Mouse (Mus musculus): ENCODE data around the gene Naaa. TPM values are rescaled to one million over a fixed set of nuclear protein-coding genes. Genes with fewer than 3 reads are reported as not detected.

Naaa gene
- polyA plus RNA-seq, 1 experiment from 2014 or later = 6.0 TPM

DNA sequence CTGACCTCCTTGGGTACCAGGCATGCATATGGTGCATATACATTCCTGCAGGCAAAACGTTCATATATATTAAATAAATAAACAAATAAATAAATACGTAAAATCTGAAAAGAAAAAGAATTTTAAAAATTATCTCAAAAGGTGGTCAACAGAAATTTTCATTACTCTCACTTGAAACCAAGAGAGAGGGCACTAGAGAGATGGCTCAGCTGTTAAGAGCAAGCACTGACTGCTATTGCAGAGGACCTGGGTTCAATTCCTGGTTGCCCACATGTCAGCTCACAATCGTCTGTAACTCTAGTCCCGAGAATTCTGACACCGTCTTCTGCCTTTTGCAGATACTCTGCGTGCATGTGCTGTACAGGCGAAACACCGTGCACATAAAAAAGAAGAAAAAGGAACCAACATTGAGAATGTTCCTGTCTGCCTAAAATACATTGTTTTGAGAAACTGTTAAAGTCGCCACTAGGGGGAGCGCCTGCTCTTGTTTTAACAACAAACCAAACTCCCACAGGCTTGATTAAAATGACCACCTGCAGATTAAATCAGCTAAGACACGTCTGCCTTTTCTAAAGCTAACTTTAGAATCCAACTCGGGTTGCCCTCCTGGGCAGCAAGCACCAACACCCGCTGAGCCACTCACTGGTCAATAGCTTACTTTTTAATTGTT lies 34.2 kb upstream of the Naaa start:
- Histone ChIP-seq H3K27ac (ENCODE audit: low read depth, low read length) (no peak overlapping the region), H3K9ac (ENCODE audit: low read depth, low read length) (no peak overlapping the region), H3K27me3 (replicated peaks; ENCODE audit: control insufficient read depth, insufficient read depth, low read length) (no peaks in the 10 kb centered on the region), H3K4me1 (replicated peaks; ENCODE audit: control insufficient read depth, insufficient read depth, low read length) (peaks cover 14% of the 10 kb centered on the region), H3K36me3 (ENCODE audit: control insufficient read depth, insufficient read depth, low read length) (no peaks in the 10 kb centered on the region), H3K4me2 (no peak overlapping the region), H3K9me3 (ENCODE audit: control insufficient read depth, low read length) (no peaks in the 10 kb centered on the region), H3K4me3 (ENCODE audit: low read depth, low read length) (no peak overlapping the region)
- WGBS = 13% methylated on average over 13 of the region's 13 CpGs
- peak; percentile 51 for DNase-seq (ENCODE audit: low spot score)
- no peak for ATAC-seq (replicated peaks; ENCODE audit: low FRiP score)

GRCm38 (mm10) chr5:92309681-92310511 lies 31.9 kb upstream of the Naaa start, which contains the start of gene Sdad1:
Gene Sdad1 (minus strand): TSS chr5:92310479.
- WGBS = 2% methylated on average over 41 of the region's 41 CpGs
- H3K4me2 ChIP-seq = peak within 1 kb of the TSS; percentile 65

DNA sequence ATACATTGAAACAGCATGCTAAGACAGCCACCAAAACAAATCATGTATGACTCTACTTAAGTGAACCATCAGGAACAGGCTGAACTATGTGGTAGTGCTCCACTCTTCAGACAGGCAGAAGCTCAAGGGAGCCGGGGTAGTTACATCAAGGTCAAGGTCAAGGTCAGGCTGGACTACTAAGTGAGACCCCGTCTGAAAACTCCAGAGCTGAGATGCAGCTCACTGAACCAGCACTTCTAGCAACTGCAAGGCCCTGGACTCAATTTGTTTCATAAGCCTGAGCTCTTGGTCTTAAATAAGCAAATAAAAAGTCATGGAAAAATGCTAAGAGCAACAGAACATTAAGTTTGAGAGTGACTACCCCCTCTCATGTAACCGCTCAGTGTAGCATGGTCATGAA lies 26.3 kb upstream of the Naaa start:
- Histone ChIP-seq H3K9ac (ENCODE audit: low read depth, low read length) (no peak overlapping the region), H3K27ac (ENCODE audit: low read depth, low read length) (no peak overlapping the region), H3K9me3 (ENCODE audit: control insufficient read depth, low read length) (no peaks in the 10 kb centered on the region), H3K4me3 (ENCODE audit: low read depth, low read length) (no peak overlapping the region), H3K4me1 (replicated peaks; ENCODE audit: control insufficient read depth, insufficient read depth, low read length) (peaks cover 8% of the 10 kb centered on the region), H3K4me2 (no peak overlapping the region), H3K27me3 (replicated peaks; ENCODE audit: control insufficient read depth, insufficient read depth, low read length) (no peaks in the 10 kb centered on the region), H3K36me3 (ENCODE audit: control insufficient read depth, insufficient read depth, low read length) (peaks cover 51% of the 10 kb centered on the region)
- DNase-seq (ENCODE audit: low spot score) (no peak), ATAC-seq (replicated peaks; ENCODE audit: low FRiP score) (no peak)
- WGBS = 85% methylated on average over 3 of the region's 3 CpGs

More at GRCm38 (mm10) chr5:92309681-92310511, 31.9 kb upstream of the Naaa start, which contains the start of gene Sdad1:
- DNase-seq (ENCODE audit: low spot score) = peak; percentile 89
- H3K4me3 ChIP-seq (ENCODE audit: low read depth, low read length) = peak within 1 kb of the TSS; percentile 83
- no peaks in the 10 kb centered on the region for H3K27me3 ChIP-seq (replicated peaks; ENCODE audit: control insufficient read depth, insufficient read depth, low read length)
- H3K36me3 ChIP-seq (ENCODE audit: control insufficient read depth, insufficient read depth, low read length) = peaks cover 11% of the 10 kb centered on the region
- peak within 1 kb of the TSS; percentile 83 for H3K9ac ChIP-seq (ENCODE audit: low read depth, low read length)
- ATAC-seq (replicated peaks; ENCODE audit: low FRiP score) = peak; percentile 89
- no peaks in the 10 kb centered on the region for H3K9me3 ChIP-seq (ENCODE audit: control insufficient read depth, low read length)
- peaks cover 14% of the 10 kb centered on the region for H3K4me1 ChIP-seq (replicated peaks; ENCODE audit: control insufficient read depth, insufficient read depth, low read length)
- H3K27ac ChIP-seq (ENCODE audit: low read depth, low read length) = peak within 1 kb of the TSS; percentile 54; the same call in 1 of the 2 replicates

GRCm38 (mm10) chr5:92302149-92302840 lies 24.3 kb upstream of the Naaa start:
- Histone ChIP-seq H3K9ac (ENCODE audit: low read depth, low read length) (no peak overlapping the region), H3K27me3 (replicated peaks; ENCODE audit: control insufficient read depth, insufficient read depth, low read length) (no peaks in the 10 kb centered on the region), H3K4me1 (replicated peaks; ENCODE audit: control insufficient read depth, insufficient read depth, low read length) (no peaks in the 10 kb centered on the region), H3K4me2 (no peak overlapping the region), H3K9me3 (ENCODE audit: control insufficient read depth, low read length) (no peaks in the 10 kb centered on the region), H3K27ac (ENCODE audit: low read depth, low read length) (no peak overlapping the region), H3K4me3 (ENCODE audit: low read depth, low read length) (no peak overlapping the region), H3K36me3 (ENCODE audit: control insufficient read depth, insufficient read depth, low read length) (peaks cover 57% of the 10 kb centered on the region)
- no peak for DNase-seq (ENCODE audit: low spot score)
- 88% methylated on average over 13 of the region's 13 CpGs for WGBS
- no peak for ATAC-seq (replicated peaks; ENCODE audit: low FRiP score)

DNA sequence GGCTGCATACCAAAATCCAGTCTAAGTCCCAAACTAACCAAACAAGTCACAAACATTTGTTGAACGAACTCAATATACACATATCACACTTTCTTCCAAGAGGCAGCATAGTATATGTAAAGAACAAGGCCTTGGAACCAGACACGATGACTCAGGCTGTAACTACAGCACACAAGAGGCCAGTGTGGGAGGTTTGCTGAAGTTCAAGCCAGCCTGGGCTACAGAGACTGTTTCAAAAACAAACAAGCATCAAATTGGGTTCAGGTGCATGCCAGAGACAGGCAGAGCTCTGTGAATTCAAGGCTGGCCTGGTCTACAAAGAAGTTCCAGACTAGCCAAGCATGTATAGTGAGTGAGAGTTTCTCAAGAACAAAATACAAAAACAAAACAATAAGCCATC lies 16.6 kb upstream of the Naaa start:
- ATAC-seq (replicated peaks; ENCODE audit: low FRiP score) (no peak), DNase-seq (ENCODE audit: low spot score) (no peak)
- peaks cover 39% of the 10 kb centered on the region for H3K36me3 ChIP-seq (ENCODE audit: control insufficient read depth, insufficient read depth, low read length)

GRCm38 (mm10) chr5:92291652-92292414 lies 13.9 kb upstream of the Naaa start:
- no peaks in the 10 kb centered on the region for H3K4me1 ChIP-seq (replicated peaks; ENCODE audit: control insufficient read depth, insufficient read depth, low read length)
- WGBS = 90% methylated on average over 6 of the region's 6 CpGs
- no peak for ATAC-seq (replicated peaks; ENCODE audit: low FRiP score)
- H3K4me2 ChIP-seq = no peak overlapping the region
- no peak for DNase-seq (ENCODE audit: low spot score)
- no peak overlapping the region for H3K4me3 ChIP-seq (ENCODE audit: low read depth, low read length)
- H3K27me3 ChIP-seq (replicated peaks; ENCODE audit: control insufficient read depth, insufficient read depth, low read length) = no peaks in the 10 kb centered on the region
- no peaks in the 10 kb centered on the region for H3K9me3 ChIP-seq (ENCODE audit: control insufficient read depth, low read length)
- H3K36me3 ChIP-seq (ENCODE audit: control insufficient read depth, insufficient read depth, low read length) = peaks cover 49% of the 10 kb centered on the region
- H3K27ac ChIP-seq (ENCODE audit: low read depth, low read length) = no peak overlapping the region
- no peak overlapping the region for H3K9ac ChIP-seq (ENCODE audit: low read depth, low read length)

More for the DNA sequence above, 16.6 kb upstream of the Naaa start:
- Histone ChIP-seq H3K9me3 (ENCODE audit: control insufficient read depth, low read length) (no peaks in the 10 kb centered on the region), H3K27me3 (replicated peaks; ENCODE audit: control insufficient read depth, insufficient read depth, low read length) (no peaks in the 10 kb centered on the region), H3K9ac (ENCODE audit: low read depth, low read length) (no peak overlapping the region), H3K27ac (ENCODE audit: low read depth, low read length) (no peak overlapping the region), H3K4me2 (no peak overlapping the region), H3K4me1 (replicated peaks; ENCODE audit: control insufficient read depth, insufficient read depth, low read length) (no peaks in the 10 kb centered on the region), H3K4me3 (ENCODE audit: low read depth, low read length) (no peak overlapping the region)
- WGBS = 89% methylated on average over 2 of the region's 2 CpGs

GRCm38 (mm10) chr5:92287840-92288239 lies 9.9 kb upstream of the Naaa start:
- Histone ChIP-seq H3K9me3 (ENCODE audit: control insufficient read depth, low read length) (no peaks in the 10 kb centered on the region), H3K27me3 (replicated peaks; ENCODE audit: control insufficient read depth, insufficient read depth, low read length) (no peaks in the 10 kb centered on the region), H3K36me3 (ENCODE audit: control insufficient read depth, insufficient read depth, low read length) (peaks cover 49% of the 10 kb centered on the region), H3K4me1 (replicated peaks; ENCODE audit: control insufficient read depth, insufficient read depth, low read length) (peaks cover 8% of the 10 kb centered on the region), H3K9ac (ENCODE audit: low read depth, low read length) (no peak overlapping the region), H3K4me3 (ENCODE audit: low read depth, low read length) (no peak overlapping the region), H3K27ac (ENCODE audit: low read depth, low read length) (no peak overlapping the region), H3K4me2 (no peak overlapping the region)
- WGBS = 77% methylated on average over 6 of the region's 6 CpGs
- DNase-seq (ENCODE audit: low spot score) (no peak), ATAC-seq (replicated peaks; ENCODE audit: low FRiP score) (no peak)

- DNase-seq (ENCODE audit: low spot score) (no peak), ATAC-seq (replicated peaks; ENCODE audit: low FRiP score) (peak; percentile 81)
- Histone ChIP-seq H3K4me3 (ENCODE audit: low read depth, low read length) (no peak overlapping the region), H3K27me3 (replicated peaks; ENCODE audit: control insufficient read depth, insufficient read depth, low read length) (no peaks in the 10 kb centered on the region), H3K9ac (ENCODE audit: low read depth, low read length) (no peak overlapping the region), H3K9me3 (ENCODE audit: control insufficient read depth, low read length) (no peaks in the 10 kb centered on the region), H3K4me2 (peak overlapping the region; percentile 29), H3K36me3 (ENCODE audit: control insufficient read depth, insufficient read depth, low read length) (peaks cover 22% of the 10 kb centered on the region), H3K27ac (ENCODE audit: low read depth, low read length) (no peak overlapping the region), H3K4me1 (replicated peaks; ENCODE audit: control insufficient read depth, insufficient read depth, low read length) (peaks cover 21% of the 10 kb centered on the region)
- WGBS = 45% methylated on average over 3 of the region's 3 CpGs
These were observed 5.1 kb upstream of the Naaa start for GRCm38 (mm10) chr5:92283107-92283506.
